Mouse (Mus musculus) urinary bladder, postnatal 36 days (tissue): ENCODE results near the gene Bcl10.
A peak's percentile ranks its signal among the peaks of the same experiment; 100 is the strongest.
"Not testable (repeated sequence)": the region's sequence is repeated elsewhere in the genome, so short reads cannot be mapped to it uniquely, and the experiment has no call there.

Experiments used
- DNase-seq, 2 experiments: peaks; one replicate each; pipeline ENCODE4 v3.0.0; 2022; ENCODE audit warnings: low spot score in 2 of 2, mixed read lengths in 1 of 2

The Bcl10 gene

DNA sequence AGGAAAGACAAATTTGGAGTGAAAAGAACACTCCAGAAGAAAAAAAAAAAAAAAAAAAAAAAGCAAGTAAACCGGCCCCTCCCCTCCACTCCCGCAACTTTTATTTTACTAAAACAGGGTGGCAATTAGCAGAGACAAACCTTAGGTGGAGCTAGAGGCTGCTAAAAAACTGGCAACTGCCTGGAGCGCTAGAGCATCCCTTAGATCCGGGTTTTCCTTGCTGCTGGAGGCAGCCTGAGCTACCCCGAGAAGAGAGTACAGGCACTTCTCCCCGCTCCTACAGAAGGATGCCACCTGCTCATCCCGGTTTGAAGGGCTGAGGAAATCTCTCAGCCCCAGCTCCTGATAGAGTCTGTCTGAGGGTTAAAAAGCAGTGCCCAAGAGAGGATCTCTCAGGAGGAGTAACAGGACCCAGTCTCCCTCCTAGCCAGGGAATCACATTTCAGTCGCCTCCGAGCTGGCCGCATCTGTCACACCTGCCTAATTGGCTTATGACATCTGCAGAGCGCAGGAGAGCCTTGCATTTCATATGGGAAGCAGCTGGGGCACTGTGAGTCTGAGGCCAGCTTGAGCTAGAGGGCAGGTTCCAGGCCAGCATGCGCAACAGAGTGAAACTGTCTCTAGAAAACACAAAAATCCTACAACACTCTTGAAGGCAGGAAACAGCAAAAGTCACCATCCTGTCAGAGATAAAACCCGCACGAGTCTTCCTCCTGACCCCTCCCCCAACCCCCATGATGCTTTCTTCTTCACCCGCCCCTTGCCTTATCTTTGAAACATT, 27.6 kb downstream of the Bcl10 start:
- peak; percentile 42 to 52 for DNase-seq

DNA sequence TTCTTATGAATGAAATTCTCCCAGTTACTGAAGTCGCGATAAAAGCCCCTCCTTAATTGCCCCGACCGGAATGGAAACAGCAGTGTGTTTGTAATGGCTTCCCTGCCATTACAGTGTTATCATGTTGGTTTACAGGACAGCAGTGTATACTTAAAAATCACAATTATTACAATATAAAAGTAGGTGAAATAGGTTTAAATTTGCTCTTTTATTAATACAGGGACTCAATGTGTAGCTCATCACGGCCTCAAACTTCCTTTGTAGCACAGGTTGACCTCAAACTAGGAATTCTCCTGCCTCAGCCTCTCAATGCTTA, 28.2 kb downstream of the Bcl10 start:
- no peak for DNase-seq

DNA sequence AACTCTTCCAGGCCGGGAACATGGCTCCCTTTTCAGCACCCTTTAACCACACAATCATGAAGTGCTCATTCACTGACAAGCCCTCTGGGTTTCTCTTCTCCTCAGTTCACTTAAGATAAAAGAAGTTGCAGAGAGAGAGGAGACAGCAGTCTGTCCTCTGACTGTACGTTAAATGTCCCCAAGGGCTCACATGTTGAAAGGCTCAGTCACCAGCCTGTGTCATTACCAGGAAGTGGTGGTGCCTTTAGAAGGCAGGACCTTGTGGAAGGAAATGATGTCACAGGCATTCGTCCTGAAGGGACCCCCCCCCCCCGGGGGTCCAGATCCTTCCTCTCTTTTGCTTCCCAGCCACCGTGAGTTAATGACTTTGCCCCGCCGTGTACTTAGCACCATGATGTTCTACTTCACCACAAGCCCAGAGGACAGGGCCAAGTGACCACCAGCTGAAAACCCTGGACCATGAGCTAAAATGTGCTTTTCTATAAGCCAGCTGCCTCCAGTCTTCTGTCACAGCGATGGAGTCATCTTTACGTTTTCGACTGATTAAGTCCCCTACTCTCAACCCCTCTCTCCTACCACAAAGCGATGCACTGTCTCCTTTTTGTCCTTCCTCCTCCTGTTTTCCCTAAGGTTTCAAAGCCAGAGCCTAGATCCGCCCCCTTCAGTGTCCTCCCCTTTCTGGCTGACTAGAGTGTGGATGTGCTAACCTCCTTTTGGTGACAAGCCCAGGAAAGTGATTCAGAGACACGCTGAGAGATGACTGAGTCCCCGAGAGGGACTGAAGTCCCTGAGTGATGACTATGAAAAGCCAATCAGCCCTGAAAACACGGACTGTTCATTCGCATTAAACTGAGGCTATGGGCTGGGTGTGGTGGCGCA, 28.9 kb downstream of the Bcl10 start:
- DNase-seq: peak in 1 of 2 experiments; percentile 42

DNA sequence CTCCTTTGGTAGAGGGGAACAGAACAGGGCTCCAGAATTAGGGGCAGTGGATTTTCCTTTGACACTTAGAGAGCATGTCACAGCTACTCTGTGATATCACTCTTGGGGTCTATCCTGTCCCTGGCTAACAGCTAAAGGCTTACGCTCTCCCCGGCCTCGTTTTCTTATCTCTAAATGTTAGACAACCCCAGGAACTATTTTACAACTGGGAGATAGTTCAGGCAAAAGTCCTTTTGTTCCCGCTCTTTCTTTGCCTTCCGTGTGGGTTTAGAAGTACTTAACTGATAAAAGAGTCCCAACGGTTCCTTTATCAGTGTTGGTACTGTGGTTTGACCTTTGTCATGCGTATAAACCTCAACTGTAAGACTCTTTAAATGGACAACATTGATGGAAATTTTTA, 30.3 kb downstream of the Bcl10 start:
- DNase-seq: no peak

DNA sequence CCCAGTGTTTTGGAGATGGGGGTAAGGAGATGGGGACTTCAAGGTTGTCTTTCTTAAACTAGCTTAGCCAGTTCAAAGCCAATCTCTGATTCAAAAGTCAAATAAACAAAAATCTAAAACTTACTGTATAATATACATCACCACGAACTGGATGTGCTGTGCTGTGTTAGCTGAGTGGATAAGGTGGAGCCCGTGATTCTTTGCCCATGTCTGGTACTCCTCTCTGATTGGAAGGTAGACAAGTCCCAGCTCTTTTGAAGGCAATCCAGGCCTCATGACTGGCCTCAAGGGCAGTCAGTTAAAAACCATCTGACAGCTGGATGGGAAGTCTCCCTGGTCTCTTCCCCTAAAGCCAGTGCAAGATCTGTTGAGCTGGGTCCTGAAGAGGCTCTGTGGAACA, 30.8 kb downstream of the Bcl10 start:
- no peak for DNase-seq

DNA sequence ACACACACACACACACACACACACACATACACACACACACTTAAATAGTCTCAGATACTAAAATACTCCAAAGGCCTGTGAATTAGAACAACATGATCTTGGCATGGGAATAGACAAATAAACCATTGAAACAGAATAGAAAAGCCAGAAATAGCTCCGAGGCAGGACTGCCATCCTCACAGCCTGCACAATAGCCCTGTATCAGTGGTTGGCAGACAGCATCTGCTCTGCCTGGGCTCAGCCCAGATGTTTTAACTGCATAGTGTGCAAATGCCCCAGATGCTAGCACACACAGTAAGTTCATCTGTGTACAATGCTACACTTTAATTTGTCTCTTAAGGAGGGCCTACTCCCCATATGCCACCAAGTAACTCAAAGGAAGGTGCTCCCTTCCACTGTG, 37.2 kb downstream of the Bcl10 start:
- DNase-seq: no peak

DNA sequence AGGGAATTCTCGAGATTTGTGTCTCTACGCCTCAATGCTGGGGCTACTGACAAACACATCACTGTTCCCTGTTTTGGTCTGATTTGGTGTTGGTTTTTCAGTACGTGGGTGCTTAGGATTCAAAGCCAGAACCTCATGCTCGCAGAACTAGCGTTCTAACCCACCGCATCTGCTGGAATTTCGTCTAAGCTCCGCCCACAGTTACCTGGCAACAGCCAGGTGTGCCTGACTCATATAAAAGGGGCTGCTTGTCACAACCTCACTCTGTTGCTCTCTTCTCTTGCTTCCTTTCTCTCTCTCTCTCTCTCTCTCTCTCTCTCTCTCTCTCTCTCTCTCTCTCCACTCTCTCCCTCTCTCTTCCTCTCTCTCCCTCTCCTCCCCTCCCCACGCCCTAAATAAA, 39.8 kb downstream of the Bcl10 start:
- no peak for DNase-seq

DNA sequence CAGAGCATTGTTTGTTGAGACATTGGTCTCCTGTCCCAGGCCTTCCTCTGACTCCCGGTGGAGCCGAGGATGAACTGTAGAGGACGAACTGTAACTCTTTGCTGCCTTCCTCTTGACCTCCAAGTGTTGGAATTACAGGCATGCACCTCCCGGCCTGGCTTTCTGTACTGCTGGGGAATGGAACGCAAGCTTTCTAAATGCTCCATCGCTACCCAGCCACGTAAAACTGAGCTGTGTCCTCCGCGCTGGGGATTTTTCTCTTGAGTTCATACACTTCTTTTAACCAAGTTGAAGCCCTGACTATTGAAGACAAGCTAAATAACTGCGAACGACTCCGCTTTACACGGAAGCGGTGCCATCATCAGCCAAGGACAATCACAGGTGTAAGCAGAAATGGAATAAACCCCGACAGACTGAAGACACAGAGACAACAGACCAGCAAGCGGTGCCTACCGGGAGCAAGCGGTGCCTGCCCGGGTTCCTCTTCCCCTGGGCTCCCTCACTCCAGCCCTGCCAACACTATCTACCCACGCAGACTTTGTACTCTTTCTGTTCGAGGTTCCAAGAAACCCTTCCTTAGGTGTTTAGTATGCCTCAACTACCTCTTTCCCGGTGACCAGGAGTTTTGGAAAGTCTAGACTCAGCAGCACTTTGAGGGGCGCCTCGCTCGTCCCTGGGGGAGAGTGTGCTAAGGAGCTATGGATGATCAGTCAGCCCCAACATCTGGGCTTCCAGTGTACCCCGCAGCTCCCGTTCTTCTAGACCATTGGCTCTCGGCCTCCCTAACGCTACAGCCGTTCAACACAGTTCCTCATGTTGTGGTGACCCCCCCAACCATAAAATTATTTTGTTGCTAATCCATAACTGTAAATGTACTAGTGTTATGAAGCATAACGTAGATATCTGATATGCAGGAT, 40.8 kb downstream of the Bcl10 start:
- no peak for DNase-seq

DNA sequence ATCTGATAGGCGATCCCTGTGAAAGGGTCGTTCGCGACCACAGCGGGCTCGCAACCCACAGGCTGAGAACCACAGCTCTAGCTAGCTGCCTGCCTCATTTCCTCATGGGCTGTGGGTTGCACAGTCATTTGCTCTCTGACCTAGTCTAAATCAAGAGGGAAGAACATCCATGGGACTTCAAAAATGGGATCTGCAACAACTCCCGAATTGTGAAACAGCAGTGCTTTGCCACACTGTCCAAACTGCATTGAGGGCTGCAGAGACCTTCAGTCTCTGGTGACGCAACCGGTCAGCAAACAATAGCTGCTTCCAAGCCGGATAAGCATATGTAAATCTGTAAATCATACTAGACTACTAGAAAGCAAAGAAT, 41.4 kb downstream of the Bcl10 start:
- DNase-seq: peak in 1 of 2 experiments; percentile 48

DNA sequence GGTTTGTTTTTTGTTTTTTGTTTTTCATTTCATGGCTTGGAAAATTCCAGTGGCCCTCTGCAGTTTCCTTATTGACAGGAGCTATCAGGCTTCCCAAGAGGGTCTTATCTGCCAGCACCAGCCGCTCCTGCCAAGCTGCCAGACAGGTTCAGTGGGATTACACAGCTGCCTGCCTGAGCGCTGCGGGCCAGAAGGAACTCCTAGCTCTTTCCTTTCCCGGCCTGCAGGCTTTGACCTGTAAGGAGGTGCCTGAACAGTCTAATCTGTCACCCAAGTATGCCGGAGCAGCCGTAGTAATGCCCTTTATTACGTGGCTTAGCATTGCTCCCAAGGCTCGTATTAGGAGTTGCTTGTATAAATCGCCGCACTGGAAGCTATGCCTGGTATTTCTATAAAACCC, 41.9 kb downstream of the Bcl10 start:
- DNase-seq: peak; percentile 64 to 78

DNA sequence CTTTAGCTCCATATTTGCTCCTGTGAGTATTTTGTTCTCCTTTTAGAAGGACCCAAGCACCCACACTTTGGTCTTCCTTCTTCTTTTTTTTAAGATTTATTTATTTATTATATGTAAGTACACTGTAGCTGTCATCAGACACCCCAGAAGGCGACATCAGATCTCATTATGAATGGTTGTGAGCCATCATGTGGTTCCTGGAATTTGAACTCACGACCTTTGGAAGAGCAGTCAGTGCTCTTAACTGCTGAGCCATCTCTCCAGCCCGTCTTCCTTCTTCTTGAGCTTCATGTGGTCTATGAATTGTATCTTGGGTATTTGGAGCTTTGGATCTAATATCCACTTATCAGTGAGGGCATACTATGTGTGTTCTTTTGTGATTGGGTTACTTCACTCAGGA, 43.0 kb downstream of the Bcl10 start:
- DNase-seq: not testable (repeated sequence)

DNA sequence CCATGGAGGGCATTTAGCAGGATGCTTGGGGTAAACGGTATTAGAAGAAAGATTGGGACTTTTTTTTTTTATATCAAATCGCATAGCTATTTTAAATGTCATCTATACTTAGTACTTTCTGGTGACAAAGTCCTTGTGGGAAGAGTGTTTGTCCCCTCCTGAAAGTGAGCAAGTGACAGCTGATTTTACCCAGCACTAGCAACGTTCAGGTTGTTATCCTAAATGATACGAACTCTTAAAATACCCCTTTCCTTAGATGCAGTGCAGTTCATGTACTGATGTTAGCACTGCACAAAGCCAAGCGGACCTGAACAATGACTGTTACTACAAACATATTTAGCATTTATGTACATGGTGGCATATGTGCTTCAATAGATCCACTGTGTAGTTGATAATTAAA, 44.2 kb downstream of the Bcl10 start:
- no peak for DNase-seq

DNA sequence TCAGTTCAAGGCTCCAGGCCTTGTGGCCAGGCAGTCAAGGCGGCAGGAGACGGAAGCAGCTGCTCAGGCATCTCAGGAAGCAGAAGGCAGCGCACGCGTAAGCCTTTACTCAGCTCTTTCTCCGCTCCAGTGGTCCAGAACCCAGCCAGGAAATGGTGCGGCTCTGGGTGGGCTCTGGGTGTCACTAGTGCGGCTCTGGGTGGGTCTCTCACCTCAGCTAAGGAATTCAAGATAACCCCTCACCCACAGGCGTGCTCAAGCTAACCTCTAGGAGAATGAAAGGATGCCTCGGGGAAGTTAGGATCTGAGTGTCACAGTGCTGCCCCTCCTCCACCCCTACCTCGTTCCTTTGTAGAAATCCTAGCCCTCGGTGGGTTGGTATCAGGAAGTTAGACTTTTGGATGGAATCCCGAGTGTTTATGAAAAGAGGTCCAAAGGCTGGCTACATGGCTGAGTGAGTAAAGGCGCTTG, 46.5 kb downstream of the Bcl10 start:
- no peak for DNase-seq

DNA sequence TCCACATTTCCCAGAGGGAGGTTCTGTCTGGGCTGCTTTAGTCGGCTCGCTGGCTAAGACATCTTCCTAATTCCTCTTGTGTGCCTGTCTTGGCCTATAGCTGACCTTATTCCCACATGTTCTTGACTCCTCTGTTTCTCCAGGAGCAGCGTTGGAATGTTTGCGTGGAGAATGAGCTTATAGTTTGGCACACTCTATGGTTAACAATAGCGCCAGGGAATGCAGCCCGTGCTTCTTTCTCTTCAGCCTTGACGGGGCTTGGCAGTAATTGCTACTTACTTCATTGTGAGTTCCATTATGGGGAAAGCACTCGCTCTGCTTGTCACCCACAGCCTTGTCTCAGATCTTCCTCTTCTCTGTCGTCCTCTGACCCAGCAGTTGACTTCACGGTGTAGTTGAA, 48.9 kb downstream of the Bcl10 start:
- DNase-seq: no peak

DNA sequence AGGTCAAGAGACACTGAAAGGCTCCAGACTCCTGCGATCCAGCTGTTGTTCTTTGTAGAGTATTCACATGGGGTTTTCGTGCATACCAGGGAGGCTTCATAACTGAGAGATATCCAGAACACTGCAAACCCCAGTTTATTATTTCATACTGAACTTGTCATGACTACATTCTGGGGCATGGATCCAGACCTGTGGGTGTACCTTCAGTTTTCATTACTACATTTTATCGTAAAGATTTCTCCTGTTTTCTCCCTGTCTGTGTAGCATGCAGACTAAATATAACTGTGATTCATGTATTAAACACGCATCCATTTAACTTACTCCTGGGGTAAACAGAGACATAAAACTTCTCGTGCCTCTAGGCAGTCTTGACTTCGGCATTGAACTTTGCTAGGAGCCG, 52.4 kb downstream of the Bcl10 start:
- no peak for DNase-seq
